Mouse (Mus musculus): Measurements from ENCODE around the gene Sez6l. TPM values are rescaled to one million over a fixed set of nuclear protein-coding genes. Genes with fewer than 3 reads are reported as not detected.

Sez6l gene
- polyA plus RNA-seq, 1 experiment from 2014 or later, result 1.3 TPM

DNA sequence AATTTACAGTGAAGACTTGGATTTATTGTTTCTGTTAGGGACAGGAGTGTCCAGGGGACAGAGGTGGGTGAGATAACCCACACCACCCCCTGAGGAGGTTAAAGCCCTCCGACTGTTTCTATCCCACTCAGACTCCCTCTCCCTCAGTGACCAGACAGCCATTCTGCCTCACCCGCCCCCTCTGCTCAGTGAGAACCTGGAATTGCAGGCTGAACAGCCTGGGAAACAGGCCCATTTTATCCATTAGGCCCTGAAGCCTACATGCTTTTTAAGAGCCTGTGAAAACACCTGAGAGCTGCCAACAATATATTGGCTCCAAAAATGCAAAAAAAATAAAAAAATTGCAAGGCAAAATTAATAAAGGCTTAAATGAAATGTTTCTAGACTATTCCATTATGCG lies 20.3 kb downstream of the Sez6l start:
- H3K27ac ChIP-seq (replicated peaks), result no peak overlapping the region
- ATAC-seq (ENCODE audit: insufficient number of reproducible peaks, low FRiP score, low TSS enrichment, low read depth), result no peak
- no peaks in the 10 kb centered on the region for H3K9me3 ChIP-seq (replicated peaks)
- no peaks in the 10 kb centered on the region for H3K36me3 ChIP-seq
- no peaks in the 10 kb centered on the region; the same call in 1 of the 2 replicates for H3K27me3 ChIP-seq
- no peak overlapping the region for H3K4me3 ChIP-seq (replicated peaks)
- H3K4me1 ChIP-seq, result peaks cover 8% of the 10 kb centered on the region; the same call in 1 of the 2 replicates
- no peak overlapping the region for H3K9ac ChIP-seq
- WGBS, result 76% methylated on average over 3 of the region's 3 CpGs
- no peak overlapping the region for H3K4me2 ChIP-seq (replicated peaks)

DNA sequence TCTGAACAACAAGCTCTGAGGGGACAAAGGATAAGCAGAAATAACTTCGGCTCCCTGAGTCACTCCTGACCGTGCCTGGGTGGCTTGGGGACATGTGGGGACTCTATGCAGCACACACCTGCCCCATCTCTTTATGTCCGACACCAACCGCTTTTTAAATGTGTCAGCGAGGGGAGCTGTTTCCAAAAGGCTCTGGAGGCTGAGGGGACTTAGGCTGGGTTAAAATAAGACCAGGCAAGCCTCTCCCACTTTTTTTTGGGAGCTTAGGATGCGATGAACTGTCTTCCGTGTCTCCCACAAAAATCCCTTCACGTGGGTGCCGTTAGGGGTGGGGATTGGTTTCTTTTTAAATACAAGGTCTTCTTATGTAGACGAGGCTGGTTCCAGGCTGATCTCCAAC lies 22.5 kb downstream of the Sez6l start:
- Histone ChIP-seq H3K27ac (replicated peaks) (no peak overlapping the region), H3K36me3 (no peaks in the 10 kb centered on the region), H3K9me3 (replicated peaks) (no peaks in the 10 kb centered on the region), H3K4me1 (peaks cover 8% of the 10 kb centered on the region; the same call in 1 of the 2 replicates), H3K9ac (no peak overlapping the region), H3K27me3 (no peaks in the 10 kb centered on the region), H3K4me3 (replicated peaks) (no peak overlapping the region), H3K4me2 (replicated peaks) (no peak overlapping the region)
- 73% methylated on average over 10 of the region's 10 CpGs for WGBS
- no peak for ATAC-seq (ENCODE audit: insufficient number of reproducible peaks, low FRiP score, low TSS enrichment, low read depth)

DNA sequence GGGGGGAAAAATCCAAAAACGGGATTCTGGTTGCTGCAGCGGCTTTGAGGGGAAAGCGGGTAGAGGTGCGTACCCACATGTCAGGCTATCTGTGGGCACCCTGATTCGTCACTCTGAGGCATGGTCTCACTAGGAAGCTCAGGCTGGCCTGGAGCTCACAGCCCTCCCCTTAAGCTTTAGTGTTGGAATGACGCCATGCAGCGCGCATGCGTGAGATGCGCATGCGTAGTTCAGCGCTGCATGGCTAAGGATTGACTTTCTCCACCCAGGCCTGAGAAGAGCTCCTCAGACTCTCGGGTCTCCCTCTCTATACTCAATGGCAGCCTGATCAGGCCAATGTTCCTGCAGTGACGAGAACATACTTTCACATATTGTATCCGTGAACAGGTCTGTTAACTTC lies 24.2 kb downstream of the Sez6l start:
- Histone ChIP-seq H3K4me1 (peaks cover 16% of the 10 kb centered on the region), H3K9me3 (replicated peaks) (no peaks in the 10 kb centered on the region), H3K27me3 (no peaks in the 10 kb centered on the region), H3K4me2 (replicated peaks) (no peak overlapping the region), H3K4me3 (replicated peaks) (no peak overlapping the region), H3K9ac (no peak overlapping the region), H3K36me3 (no peaks in the 10 kb centered on the region), H3K27ac (replicated peaks) (no peak overlapping the region)
- 85% methylated on average over 15 of the region's 15 CpGs for WGBS
- no peak for ATAC-seq (ENCODE audit: insufficient number of reproducible peaks, low FRiP score, low TSS enrichment, low read depth)

DNA sequence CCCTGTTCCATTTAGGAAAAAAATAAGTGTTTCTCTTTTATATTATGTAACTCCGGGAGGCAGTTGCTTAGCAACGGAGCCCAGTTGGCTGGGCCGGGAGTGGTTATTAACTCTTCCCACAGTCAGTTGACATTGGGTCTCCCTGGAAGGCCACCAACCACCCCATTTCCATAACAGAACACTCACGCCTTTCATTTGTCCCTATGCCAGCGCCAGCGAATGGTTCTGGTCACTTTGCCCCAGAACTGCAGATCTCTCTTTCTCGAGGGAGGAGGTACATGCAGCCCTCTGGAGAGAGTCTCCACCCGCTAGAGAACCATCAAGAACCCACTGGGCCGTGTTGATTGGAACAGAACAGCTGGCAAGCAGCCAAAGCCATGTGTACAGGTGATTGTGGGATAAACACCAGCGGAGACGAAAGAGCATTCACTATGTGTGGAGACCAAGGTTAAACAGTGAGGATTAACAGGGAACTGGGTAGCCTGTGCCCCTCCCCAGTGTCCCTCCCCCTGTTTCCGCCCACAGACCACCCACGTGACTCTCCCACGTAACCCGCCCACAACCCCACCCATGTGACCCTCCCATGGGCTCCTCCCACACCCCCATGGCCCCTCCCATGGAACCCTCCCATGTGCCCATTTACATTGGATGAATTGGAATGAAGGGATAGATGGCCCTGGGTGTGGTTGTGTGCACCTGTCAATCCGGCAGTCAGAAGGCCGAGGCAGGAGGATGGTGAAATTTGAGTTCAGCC lies 24.8 kb downstream of the Sez6l start:
- Histone ChIP-seq H3K27ac (replicated peaks) (no peak overlapping the region), H3K4me1 (peaks cover 16% of the 10 kb centered on the region), H3K4me3 (replicated peaks) (no peak overlapping the region), H3K36me3 (no peaks in the 10 kb centered on the region), H3K9ac (no peak overlapping the region), H3K27me3 (no peaks in the 10 kb centered on the region), H3K9me3 (replicated peaks) (no peaks in the 10 kb centered on the region), H3K4me2 (replicated peaks) (no peak overlapping the region)
- ATAC-seq (ENCODE audit: insufficient number of reproducible peaks, low FRiP score, low TSS enrichment, low read depth), result no peak
- 56% methylated on average over 17 of the region's 17 CpGs for WGBS

DNA sequence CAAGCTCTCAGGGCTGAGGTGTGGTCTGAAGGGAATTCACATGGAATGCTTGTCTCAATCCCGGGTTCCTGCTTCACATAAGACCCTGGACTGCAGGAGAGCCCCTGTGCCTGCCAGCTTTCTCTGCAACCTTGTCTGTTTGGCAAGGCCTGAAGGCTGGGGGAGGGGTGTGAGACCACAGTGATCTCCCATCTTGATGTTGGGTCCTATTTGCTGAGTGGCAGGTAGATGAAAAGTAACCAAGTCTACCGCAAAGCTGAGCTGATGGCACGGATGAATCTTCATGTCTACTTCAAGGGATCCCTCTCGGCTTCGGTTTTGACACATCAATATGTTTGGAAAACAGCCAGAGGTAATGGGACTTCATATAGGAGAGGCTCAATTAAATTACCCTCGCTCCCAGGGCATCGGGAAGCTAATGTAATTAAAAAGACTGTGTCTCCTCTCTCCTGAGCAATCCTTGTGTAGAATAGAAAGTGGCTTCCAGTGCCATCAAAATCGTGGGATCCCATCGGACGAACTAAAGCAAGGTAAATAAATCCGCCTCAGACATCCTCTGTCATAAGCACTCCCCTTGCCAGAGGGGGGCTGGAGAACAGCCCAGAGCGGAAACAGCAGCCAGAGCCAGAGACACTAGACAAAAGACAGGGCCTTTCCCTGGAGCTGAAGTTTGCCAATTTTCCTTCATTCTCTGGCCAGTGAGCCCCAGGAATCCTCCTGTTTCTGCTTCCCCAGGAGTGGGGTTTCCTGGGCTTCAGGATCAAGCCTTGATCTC lies 28.0 kb downstream of the Sez6l start:
- Histone ChIP-seq H3K9me3 (replicated peaks) (no peaks in the 10 kb centered on the region), H3K27me3 (peaks cover 1% of the 10 kb centered on the region; the same call in 1 of the 2 replicates), H3K9ac (no peak overlapping the region), H3K4me2 (replicated peaks) (no peak overlapping the region), H3K4me1 (peaks cover 16% of the 10 kb centered on the region), H3K4me3 (replicated peaks) (no peak overlapping the region), H3K36me3 (no peaks in the 10 kb centered on the region), H3K27ac (replicated peaks) (0 out of 2 replicates have a peak overlapping the region, but pooled peaks have one; percentile 17)
- WGBS, result 41% methylated on average over 12 of the region's 12 CpGs
- ATAC-seq (ENCODE audit: insufficient number of reproducible peaks, low FRiP score, low TSS enrichment, low read depth), result no peak

DNA sequence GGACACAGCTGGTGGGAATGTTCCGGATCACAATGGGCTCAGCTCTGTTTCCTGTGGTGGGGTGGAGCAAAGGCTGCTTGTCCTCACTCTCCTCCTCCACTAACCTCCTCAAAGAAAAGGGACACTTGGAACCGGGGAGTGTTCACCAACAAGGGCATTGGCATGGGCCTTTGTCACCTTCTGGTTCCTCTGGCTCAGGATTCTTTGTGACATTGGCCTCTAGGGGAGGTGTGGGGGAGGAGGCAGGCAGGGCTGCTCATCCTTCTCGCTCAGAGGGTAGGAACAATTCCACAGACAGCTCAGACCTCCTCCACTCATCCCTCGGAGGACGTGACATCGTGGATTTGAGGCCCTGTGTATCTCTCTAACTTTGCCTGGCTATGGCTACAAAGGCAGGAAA lies 30.2 kb downstream of the Sez6l start:
- Histone ChIP-seq H3K27ac (replicated peaks) (no peak overlapping the region), H3K27me3 (peaks cover 6% of the 10 kb centered on the region; the same call in 1 of the 2 replicates), H3K4me3 (replicated peaks) (no peak overlapping the region), H3K4me2 (replicated peaks) (no peak overlapping the region), H3K4me1 (peaks cover 12% of the 10 kb centered on the region), H3K9ac (no peak overlapping the region), H3K9me3 (replicated peaks) (no peaks in the 10 kb centered on the region), H3K36me3 (no peaks in the 10 kb centered on the region)
- ATAC-seq (ENCODE audit: insufficient number of reproducible peaks, low FRiP score, low TSS enrichment, low read depth), result no peak
- 61% methylated on average over 6 of the region's 6 CpGs for WGBS

DNA sequence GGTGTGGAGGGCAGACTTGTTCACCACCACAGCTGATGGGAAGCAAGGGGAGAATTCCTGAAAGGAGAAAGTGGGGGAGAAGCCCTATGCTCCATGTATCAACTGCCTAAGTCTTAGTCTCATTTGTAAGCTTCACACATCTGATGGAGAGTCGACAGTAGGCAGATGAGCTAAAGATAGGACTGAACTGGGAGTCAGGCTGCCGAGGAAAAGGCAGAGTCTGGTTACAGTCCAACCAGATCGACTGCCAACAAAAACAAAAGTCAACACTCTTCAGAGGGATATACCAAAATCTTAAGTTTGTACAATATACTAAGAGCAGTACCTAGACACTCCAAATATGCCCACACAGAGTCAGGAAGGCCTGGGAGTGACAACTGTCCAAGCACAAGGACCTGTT lies 38.7 kb downstream of the Sez6l start:
- ATAC-seq (ENCODE audit: insufficient number of reproducible peaks, low FRiP score, low TSS enrichment, low read depth), result no peak

DNA sequence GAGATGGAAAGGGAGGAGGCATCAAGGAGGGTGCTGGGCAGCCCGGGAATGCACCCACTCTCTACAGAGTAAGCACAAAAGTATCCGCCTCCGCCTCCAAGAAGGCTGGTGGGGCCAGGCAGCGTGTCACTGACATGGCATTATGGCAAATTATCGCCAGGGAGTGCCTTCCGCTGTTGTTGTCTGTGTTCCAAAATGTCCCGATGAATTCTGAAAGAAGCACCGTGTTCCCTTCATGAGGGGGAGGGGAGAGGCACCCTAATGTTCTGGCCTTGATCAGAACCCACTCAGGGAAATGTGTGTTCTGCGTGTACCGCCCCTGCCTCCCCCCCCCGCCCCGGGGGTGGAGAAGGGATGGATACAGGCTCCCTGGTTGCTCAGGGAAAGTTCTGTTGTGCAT lies 41.1 kb downstream of the Sez6l start:
- H3K27me3 ChIP-seq, result no peaks in the 10 kb centered on the region
- WGBS, result 69% methylated on average over 12 of the region's 12 CpGs
- no peaks in the 10 kb centered on the region for H3K9me3 ChIP-seq (replicated peaks)
- no peak overlapping the region for H3K9ac ChIP-seq
- H3K4me3 ChIP-seq (replicated peaks), result no peak overlapping the region
- H3K4me1 ChIP-seq, result peaks cover 8% of the 10 kb centered on the region; the same call in 1 of the 2 replicates
- no peak; the same call in 1 of the 2 replicates for ATAC-seq (ENCODE audit: insufficient number of reproducible peaks, low FRiP score, low TSS enrichment, low read depth)
- no peak overlapping the region for H3K4me2 ChIP-seq (replicated peaks)
- no peaks in the 10 kb centered on the region for H3K36me3 ChIP-seq
- H3K27ac ChIP-seq (replicated peaks), result no peak overlapping the region

More for the DNA sequence above, 38.7 kb downstream of the Sez6l start:
- Histone ChIP-seq H3K4me1 (peaks cover 5% of the 10 kb centered on the region; the same call in 1 of the 2 replicates), H3K4me2 (replicated peaks) (no peak overlapping the region), H3K27me3 (no peaks in the 10 kb centered on the region), H3K36me3 (no peaks in the 10 kb centered on the region), H3K9ac (no peak overlapping the region), H3K9me3 (replicated peaks) (no peaks in the 10 kb centered on the region), H3K27ac (replicated peaks) (no peak overlapping the region), H3K4me3 (replicated peaks) (no peak overlapping the region)
- WGBS, result 55% methylated on average over 3 of the region's 3 CpGs

DNA sequence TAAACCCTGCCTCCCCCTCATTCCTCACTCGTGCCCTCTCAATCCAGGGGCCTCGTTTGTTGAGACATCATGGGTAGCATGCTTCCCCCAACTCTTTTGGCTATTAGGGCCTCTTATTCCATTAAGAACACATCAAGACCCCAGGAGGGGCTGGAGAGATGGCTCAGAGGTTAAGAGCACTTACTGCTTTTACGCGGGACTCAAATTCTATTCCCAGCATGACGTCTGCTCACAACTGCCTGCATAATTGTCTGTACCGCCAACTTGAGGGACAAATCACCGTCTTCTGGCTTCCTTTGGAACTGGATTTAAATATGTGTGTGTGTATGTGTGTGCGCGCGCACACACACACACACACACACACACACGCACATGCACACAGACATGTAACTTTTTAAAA lies 42.8 kb downstream of the Sez6l start:
- no peak overlapping the region for H3K27ac ChIP-seq (replicated peaks)
- no peaks in the 10 kb centered on the region for H3K36me3 ChIP-seq
- peaks cover 8% of the 10 kb centered on the region; the same call in 1 of the 2 replicates for H3K4me1 ChIP-seq
- H3K9ac ChIP-seq, result no peak overlapping the region
- 48% methylated on average over 11 of the region's 11 CpGs for WGBS
- no peaks in the 10 kb centered on the region for H3K27me3 ChIP-seq
- H3K9me3 ChIP-seq (replicated peaks), result no peaks in the 10 kb centered on the region
- no peak for ATAC-seq (ENCODE audit: insufficient number of reproducible peaks, low FRiP score, low TSS enrichment, low read depth)
- no peak overlapping the region for H3K4me2 ChIP-seq (replicated peaks)
- H3K4me3 ChIP-seq (replicated peaks), result no peak overlapping the region

DNA sequence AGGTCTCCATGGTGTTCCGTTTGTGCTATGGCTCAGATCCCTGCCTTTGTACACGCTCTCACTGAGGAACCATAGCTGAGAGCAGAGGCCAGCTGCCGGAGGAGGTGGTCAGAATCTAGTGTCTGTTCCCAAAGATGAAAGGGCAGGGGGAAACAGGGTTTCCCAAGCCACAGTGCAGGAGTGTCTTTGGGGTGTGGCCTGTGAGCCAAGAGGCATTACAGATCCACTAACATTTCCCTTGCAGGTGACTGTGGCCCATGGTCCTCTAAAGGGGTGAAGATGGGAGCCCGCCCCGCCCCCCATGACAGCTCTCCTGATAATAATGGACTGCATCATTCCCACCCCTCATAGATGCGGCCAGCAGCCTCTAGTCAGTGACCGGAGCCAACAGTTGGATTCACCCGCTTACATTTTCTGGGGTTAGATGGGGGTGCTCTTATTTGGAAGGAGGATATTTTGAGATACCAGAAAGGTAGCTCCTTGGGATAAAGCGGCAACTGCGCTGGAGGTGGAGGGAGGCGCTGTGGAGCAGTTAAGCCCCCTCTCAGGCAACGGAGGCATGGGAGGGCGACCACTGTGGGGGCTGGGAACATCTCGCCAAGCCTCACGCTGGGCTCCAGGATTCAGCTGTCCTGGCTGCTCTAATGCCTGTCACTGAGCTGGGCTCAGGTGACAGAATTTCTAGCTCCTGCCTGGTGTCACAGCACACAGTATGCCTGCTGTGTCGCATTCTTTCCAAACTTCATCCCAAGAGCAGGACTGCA lies 43.5 kb downstream of the Sez6l start:
- no peak for ATAC-seq (ENCODE audit: insufficient number of reproducible peaks, low FRiP score, low TSS enrichment, low read depth)
- no peaks in the 10 kb centered on the region for H3K36me3 ChIP-seq
- no peak overlapping the region for H3K4me2 ChIP-seq (replicated peaks)
- 55% methylated on average over 16 of the region's 16 CpGs for WGBS
- no peak overlapping the region for H3K9ac ChIP-seq
- H3K9me3 ChIP-seq (replicated peaks), result no peaks in the 10 kb centered on the region
- no peak overlapping the region for H3K27ac ChIP-seq (replicated peaks)
- peaks cover 8% of the 10 kb centered on the region; the same call in 1 of the 2 replicates for H3K4me1 ChIP-seq
- H3K27me3 ChIP-seq, result no peaks in the 10 kb centered on the region
- H3K4me3 ChIP-seq (replicated peaks), result no peak overlapping the region

DNA sequence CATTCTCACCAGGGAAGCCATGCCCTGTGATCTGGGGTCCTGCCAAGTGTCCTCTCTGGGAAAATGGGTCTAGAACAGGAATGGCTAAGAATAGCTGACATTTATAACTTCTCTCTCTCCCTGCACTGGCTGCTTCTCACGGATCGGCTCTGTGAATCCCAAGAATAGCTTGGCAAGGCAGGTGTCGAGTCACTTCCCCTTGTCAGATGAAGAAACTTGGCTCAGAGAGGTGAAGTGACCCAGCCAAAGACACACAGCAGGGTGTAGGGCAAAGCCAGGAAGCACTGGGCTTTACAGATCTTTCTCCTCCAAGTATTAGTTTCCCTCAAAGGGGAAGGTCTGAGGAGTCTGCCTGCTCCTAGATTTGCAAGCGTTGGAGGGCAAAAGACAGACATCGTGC lies 44.1 kb downstream of the Sez6l start:
- no peak for ATAC-seq (ENCODE audit: insufficient number of reproducible peaks, low FRiP score, low TSS enrichment, low read depth)

More for the DNA sequence above, 44.1 kb downstream of the Sez6l start:
- H3K9ac ChIP-seq, result no peak overlapping the region
- 90% methylated on average over 5 of the region's 5 CpGs for WGBS
- no peaks in the 10 kb centered on the region for H3K36me3 ChIP-seq
- no peaks in the 10 kb centered on the region for H3K9me3 ChIP-seq (replicated peaks)
- H3K27ac ChIP-seq (replicated peaks), result no peak overlapping the region
- H3K4me1 ChIP-seq, result peaks cover 8% of the 10 kb centered on the region; the same call in 1 of the 2 replicates
- H3K4me3 ChIP-seq (replicated peaks), result no peak overlapping the region
- no peak overlapping the region for H3K4me2 ChIP-seq (replicated peaks)
- no peaks in the 10 kb centered on the region for H3K27me3 ChIP-seq
